Mouse (Mus musculus) kidney, adult 9 months (tissue): Measurements from ENCODE around the gene Tle3.

Source experiments
- DNase-seq: peaks from one replicate; pipeline ENCODE4 v3.0.0; 2022

The Tle3 gene

DNA sequence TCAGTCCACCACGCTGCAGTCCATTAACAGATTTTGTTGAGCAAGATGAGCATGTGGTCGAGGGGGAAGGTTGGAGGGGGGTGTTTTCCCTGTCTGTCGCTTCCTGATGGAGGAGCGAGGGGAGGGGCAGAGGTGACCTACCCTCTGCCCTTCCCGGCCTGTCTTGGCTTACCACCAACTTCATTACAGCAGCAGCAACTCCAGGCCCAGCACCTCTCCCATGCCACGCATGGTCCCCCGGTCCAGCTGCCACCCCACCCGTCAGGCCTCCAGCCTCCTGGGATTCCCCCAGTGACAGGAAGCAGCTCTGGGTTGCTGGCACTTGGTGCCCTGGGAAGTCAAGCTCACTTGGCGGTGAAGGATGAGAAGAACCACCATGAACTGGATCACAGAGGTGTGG, 29.5 kb downstream of the Tle3 start:
- DNase-seq: peak; percentile 38

DNA sequence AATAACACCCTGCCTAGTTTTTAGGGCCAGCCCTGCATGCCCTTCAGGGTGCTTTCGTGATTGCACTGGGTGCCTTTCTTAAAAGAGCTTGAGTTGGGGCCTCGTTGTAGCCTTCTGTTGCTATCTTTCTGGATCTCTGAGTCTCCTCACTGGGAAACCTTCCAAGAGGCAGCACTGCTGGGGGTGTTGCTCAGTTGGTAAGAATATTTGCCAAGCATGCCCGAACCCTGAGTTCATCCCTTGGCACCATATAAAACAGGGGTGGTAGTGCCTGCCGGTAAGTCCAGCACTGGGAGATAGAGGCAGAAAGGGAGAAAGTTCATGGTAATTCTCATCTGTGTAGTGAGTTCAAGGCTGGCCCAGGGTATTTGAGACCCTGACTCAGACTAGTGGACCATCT, 30.1 kb downstream of the Tle3 start:
- peak; percentile 61 for DNase-seq

DNA sequence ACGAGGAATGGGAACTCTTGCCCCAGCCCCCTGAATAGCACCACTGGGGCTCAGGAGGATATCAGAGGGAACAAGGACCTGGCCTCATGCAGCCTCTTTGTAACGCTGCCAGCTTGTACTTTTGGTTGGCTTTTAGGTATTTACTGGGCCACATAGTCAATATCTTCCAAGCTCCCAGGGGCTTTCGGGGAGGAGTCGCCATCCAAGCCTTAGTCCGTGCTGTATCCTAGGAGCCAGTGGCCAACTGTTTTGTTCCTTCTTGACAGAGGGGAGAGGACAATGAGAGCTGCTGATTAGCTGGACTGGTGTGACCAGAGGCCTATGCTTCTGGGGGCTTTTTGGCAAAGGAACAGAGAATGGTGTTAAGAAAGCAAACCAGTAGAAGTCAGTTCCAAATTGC, 30.6 kb downstream of the Tle3 start:
- no peak for DNase-seq

GRCm38 (mm10) chr9:61403866-61404614, 31.9 kb downstream of the Tle3 start:
- peak; percentile 80 for DNase-seq

DNA sequence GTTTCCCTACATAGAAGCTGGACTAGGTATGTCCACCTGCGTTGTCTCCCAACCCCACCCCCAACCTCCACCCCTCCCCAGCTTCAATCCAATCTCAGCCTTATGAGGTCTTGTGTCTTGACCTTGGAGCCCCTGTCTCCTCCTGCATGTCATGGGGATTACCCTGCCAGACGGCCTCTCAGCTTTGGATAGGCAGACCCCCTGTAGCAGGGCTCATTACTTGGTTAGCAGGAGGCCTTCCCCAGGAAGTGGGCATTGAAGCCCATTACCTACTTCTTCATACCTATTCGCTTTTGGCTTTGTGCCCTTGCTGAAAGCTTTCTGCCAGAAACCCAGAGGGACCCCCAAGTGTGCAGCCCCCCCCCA, 32.4 kb downstream of the Tle3 start:
- DNase-seq: no peak

DNA sequence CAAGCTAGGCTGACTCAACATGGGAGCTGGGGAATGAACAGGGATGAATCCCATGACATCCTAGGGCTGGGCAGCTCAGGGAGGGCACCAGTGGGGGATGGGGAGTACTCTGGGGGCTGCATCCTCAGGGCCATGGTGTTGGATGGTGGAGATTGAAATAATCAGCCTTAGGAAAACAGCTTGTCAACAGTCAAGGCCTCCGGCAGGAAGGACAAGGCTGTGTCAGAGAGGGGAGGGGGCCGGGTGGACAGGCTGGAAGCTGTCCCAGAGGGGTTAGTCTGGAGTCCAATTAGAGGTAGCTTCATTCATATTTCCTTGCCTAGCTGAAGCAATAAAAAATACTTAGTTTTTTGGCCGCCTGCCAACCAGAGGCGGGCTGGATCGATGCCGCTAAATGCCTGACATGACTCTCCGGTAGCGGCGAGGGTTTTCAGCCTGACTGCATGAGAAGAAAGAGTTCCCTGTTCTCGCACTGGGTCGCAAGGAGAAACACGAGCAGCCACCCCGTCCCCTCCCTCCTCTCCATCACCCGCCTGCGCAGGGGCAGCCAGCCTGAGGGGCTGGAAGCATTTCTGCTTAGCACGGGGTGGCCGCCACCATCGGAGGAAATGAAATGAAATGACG, 32.9 kb downstream of the Tle3 start:
- DNase-seq: peak; percentile 85

DNA sequence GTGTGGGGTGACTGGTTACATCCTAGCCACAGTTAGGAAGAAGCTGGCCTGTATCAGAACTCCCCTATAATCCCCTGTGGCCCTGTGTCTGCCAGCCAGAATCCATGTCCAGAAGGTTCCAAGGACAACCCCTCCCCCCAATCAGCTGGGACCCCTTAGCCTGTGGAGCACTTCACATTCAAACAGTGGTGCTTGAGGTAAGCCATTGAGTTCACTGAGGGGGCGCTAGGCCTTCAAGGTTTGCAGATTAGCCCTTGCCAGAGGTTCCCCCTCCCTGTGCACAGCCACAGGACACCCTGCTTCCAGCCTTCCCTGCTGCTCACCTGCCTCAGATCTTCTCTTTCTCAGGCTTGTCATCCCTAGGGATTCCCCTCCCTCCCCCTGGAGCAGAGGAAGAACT, 34.2 kb downstream of the Tle3 start:
- DNase-seq: no peak

DNA sequence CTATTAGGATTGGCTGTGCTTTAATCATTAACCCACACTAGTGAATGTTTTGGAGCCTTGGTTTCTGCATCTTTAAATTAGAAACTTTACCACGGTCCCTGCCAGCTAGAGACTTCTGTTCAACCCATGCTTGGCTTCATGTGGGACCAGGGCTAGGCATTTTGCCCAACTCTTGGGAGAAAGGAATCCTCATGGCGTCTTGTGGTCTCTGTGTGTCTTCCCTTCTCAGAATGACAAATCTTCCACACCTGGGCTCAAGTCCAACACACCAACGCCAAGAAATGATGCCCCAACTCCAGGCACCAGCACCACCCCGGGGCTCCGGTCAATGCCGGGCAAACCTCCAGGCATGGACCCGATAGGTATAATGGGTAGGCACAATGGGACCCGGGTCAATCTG, 36.9 kb downstream of the Tle3 start:
- DNase-seq: peak; percentile 73

GRCm38 (mm10) chr9:61413665-61414456, 41.7 kb downstream of the Tle3 start:
- no peak for DNase-seq

GRCm38 (mm10) chr9:61416571-61416970, 44.4 kb downstream of the Tle3 start:
- DNase-seq: no peak

GRCm38 (mm10) chr9:61421626-61422025, 49.5 kb downstream of the Tle3 start:
- DNase-seq: no peak

GRCm38 (mm10) chr9:61424245-61424644, 52.1 kb downstream of the Tle3 start:
- DNase-seq: no peak

GRCm38 (mm10) chr9:61426493-61426892, 54.3 kb downstream of the Tle3 start:
- no peak for DNase-seq

GRCm38 (mm10) chr9:61427051-61427450, 54.9 kb downstream of the Tle3 start:
- no peak for DNase-seq

DNA sequence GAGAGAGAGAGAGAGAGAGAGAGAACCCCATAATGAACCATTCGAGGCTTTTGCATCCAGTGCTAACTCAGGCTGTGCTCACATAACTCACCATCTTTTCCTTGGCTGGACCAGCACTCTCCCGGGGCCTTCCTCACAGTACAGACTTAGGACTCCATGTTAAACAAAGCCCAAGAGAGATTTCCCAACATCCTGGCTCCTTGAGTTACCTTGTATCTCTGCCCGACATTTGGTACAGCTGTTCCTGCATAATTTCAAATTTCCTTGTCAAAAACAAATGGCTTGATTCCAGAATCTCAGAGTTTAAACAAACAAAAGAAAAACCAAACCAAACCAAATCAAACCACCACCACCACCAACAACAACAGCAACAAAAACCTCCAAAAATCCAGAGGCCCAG, 55.7 kb downstream of the Tle3 start:
- DNase-seq: no peak

- no peak for DNase-seq
Measured at GRCm38 (mm10) chr9:61431830-61432229, 59.7 kb downstream of the Tle3 start.

DNA sequence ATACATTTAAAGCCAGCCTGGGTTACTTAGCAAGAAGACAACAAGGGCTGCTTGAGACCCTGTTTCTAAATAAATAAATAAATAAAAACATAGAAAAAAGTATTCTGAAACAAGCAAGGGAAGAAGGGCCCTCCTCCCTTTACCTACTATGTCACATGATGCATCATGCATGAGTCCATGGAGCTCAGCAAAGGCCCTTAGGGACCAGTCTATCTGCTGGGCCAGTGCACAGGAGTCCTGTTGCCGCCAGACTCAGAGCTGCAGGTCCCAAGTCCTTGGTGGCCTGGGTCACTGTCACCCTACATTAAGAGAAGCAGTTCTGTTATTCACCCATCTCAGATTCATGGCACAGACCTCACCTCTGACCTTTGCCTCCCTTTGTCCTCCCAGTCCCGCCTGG, 61.0 kb downstream of the Tle3 start:
- DNase-seq: no peak

- DNase-seq: no peak
Measured at GRCm38 (mm10) chr9:61434062-61434461, 61.9 kb downstream of the Tle3 start.

GRCm38 (mm10) chr9:61435191-61435989, 63.2 kb downstream of the Tle3 start:
- no peak for DNase-seq

DNA sequence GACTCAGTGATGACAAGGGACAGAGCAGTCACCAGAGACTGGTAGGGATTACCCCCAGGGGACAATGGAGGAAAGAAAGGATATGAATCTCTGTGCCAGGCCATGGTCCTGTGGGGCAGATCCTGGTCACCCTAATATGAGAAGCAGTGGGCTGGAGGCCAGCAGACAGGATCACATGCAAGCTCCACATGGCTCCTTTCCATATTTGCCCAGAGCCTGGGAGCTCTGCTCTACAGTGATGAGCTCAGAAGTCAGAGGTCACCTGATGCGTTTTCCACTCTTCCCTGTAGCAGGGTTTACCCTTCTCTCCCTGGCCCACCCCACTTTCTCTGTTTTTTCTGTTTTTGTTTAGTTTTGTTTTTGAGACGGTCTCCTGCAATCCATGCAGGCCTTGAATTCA, 63.9 kb downstream of the Tle3 start:
- peak; percentile 23 for DNase-seq

DNA sequence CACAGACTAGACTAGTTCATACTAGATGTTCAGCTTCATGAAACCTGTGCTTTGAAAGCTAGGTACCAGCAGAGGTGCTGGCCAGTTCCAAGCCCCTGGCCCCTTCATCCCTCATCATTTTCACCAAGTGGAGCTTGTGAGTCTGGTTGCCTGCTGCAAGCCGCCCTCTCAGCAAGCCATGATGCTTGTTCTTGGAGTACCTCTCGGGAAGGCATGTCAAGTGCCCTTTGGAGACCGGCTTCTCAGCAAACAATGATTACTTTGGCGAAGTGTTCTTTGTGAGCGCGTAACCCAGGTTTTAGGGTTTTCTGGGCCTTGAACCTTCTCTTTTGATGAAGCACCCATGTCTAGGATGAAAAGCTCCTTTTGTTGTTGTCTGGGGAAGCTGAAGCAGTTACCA, 64.6 kb downstream of the Tle3 start:
- DNase-seq: no peak

GRCm38 (mm10) chr9:61439092-61439491, 66.9 kb downstream of the Tle3 start:
- no peak for DNase-seq

GRCm38 (mm10) chr9:61439979-61440378, 67.8 kb downstream of the Tle3 start:
- DNase-seq: no peak
